Mouse (Mus musculus) ES-E14 (cell line): ENCODE results near the gene Rnf141. TPM values are rescaled to one million over a fixed set of nuclear protein-coding genes. Genes with fewer than 3 reads are reported as not detected.
A peak's percentile ranks its signal among the peaks of the same experiment; 100 is the strongest.

ENCODE experiments used
- DNase-seq: peaks from one replicate; pipeline ENCODE4 v3.0.0-alpha.2; 2013; ENCODE audit warnings: low read depth, low spot score
- H3K27ac ChIP-seq: 2 replicates; pipeline ENCODE4 v1.5.1; 2012; ENCODE audit warnings: low read depth, mild to moderate bottlenecking, low read length, moderate library complexity, mixed read lengths; ENCODE audit not compliant: poor library complexity, insufficient read depth, severe bottlenecking
- H3K36me3 ChIP-seq: 2 replicates; pipeline ENCODE4 v1.6.1; 2012; ENCODE audit warnings: mild to moderate bottlenecking, low read length, moderate library complexity, mixed read lengths; ENCODE audit not compliant: control insufficient read depth, poor library complexity, insufficient read depth, severe bottlenecking
- H3K4me1 ChIP-seq, 2 experiments: fragments of 150-350 bp in 1 of 2; sonication (generic) in 1 of 2; 2 replicates each; pipeline ENCODE4 v1.6.1; 2012; ENCODE audit warnings: low read length in 2 of 2, mild to moderate bottlenecking in 1 of 2, mixed read lengths in 1 of 2; ENCODE audit not compliant: control insufficient read depth in 2 of 2, insufficient read depth in 2 of 2, poor library complexity in 1 of 2
- H3K4me3 ChIP-seq, 2 experiments: fragments of 150-350 bp in 1 of 2; sonication (generic) in 1 of 2; 2 replicates each; pipeline ENCODE4 v1.5.1; 2012; ENCODE audit warnings: low read length in 2 of 2, low read depth in 1 of 2, mild to moderate bottlenecking in 1 of 2, mixed read lengths in 1 of 2; ENCODE audit not compliant: insufficient read depth in 1 of 2, poor library complexity in 1 of 2, severe bottlenecking in 1 of 2
- H3K9ac ChIP-seq: 2 replicates; pipeline ENCODE4 v1.6.1; 2012; ENCODE audit warnings: low read depth, mild to moderate bottlenecking, low read length, mixed read lengths; ENCODE audit not compliant: poor library complexity, insufficient read depth, severe bottlenecking
- H3K9me3 ChIP-seq: fragments of 150-350 bp; sonication (generic); 2 replicates; pipeline ENCODE4 v1.6.1; 2012; ENCODE audit warnings: low read depth, mild to moderate bottlenecking, low read length; ENCODE audit not compliant: control insufficient read depth, insufficient read depth
- CHD2 ChIP-seq: IDR thresholded peaks from 2 replicates; pipeline ENCODE4 v1.6.1; 2014; ENCODE audit warnings: mild to moderate bottlenecking, low read depth, low read length, inconsistent platforms
- HCFC1 ChIP-seq: IDR thresholded peaks from 2 replicates; pipeline ENCODE4 v1.6.1; 2012; ENCODE audit warnings: low read length, inconsistent platforms, borderline replicate concordance; ENCODE audit not compliant: insufficient read depth
- MAFK ChIP-seq: IDR thresholded peaks from 2 replicates; pipeline ENCODE4 v1.6.1; 2014; ENCODE audit warnings: mild to moderate bottlenecking, low read depth, low read length, inconsistent platforms; ENCODE audit not compliant: insufficient read depth
- ZC3H11A ChIP-seq: IDR thresholded peaks from 2 replicates; pipeline ENCODE4 v1.6.1; 2012; ENCODE audit warnings: low read depth, mild to moderate bottlenecking, inconsistent platforms, low read length, borderline replicate concordance
- ZNF384 ChIP-seq: IDR thresholded peaks from 2 replicates; pipeline ENCODE4 v1.6.1; 2012; ENCODE audit warnings: low read depth, low read length, inconsistent platforms
- in situ Hi-C, 2 experiments: fragments of 600-800 bp; cut with MboI; formaldehyde crosslinking; loops; one replicate each; pipeline ENCODE4 v1.15.1; 2025; ENCODE audit warnings: low sequenced_read_pairs in 2 of 2, inconsistent platforms in 1 of 2; ENCODE audit not compliant: unreplicated experiment in 2 of 2
- total RNA-seq: library from RNA; depleted of rRNA; stranded (reverse); fragments of 300-350 nt; gene quantifications from 2 replicates; pipeline ENCODE4 v1.2.3, GENCODE M21; 2012; rRNA removed

The Rnf141 gene
- total RNA-seq, result 20.8 and 25.0 TPM in 2 replicates

GRCm38 (mm10) chr7:110843916-110844874, at the start of gene Rnf141:
Rnf141 (minus strand) TSS chr7:110844457.
- H3K9me3 ChIP-seq, result no peaks in the 10 kb centered on the region
- in situ Hi-C loops, result no loop called here
- TF ChIP-seq CHD2 (no peak), ZC3H11A (peak; percentile 32; the same call in 1 of the 2 replicates), HCFC1 (peak; percentile 81), MAFK (no peak), ZNF384 (peak; percentile 77)
- H3K36me3 ChIP-seq, result no peaks in the 10 kb centered on the region
- DNase-seq, result peak; percentile 90
- peak within 1 kb of the TSS; percentile 89 for H3K9ac ChIP-seq
- no peaks in the 10 kb centered on the region for H3K4me1 ChIP-seq
- peak within 1 kb of the TSS; percentile 81 to 88 for H3K4me3 ChIP-seq
- peak within 1 kb of the TSS; percentile 25; the same call in 1 of the 2 replicates for H3K27ac ChIP-seq

- Histone ChIP-seq H3K4me1 (no peaks in the 10 kb centered on the region), H3K9me3 (no peaks in the 10 kb centered on the region), H3K27ac (no peak overlapping the region), H3K36me3 (no peaks in the 10 kb centered on the region), H3K4me3 (no peak overlapping the region), H3K9ac (no peak overlapping the region)
- TF ChIP-seq ZNF384 (no peak), CHD2 (no peak), HCFC1 (no peak), MAFK (no peak), ZC3H11A (no peak)
- in situ Hi-C loops, result no loop called here
- no peak for DNase-seq
Observed at GRCm38 (mm10) chr7:110891501-110891986, 47.3 kb upstream of the Rnf141 start.

- in situ Hi-C loops, result no loop called here
Observed at GRCm38 (mm10) chr7:110881746-110882333, 37.6 kb upstream of the Rnf141 start.

GRCm38 (mm10) chr7:110878028-110878427, 33.8 kb upstream of the Rnf141 start:
- H3K9me3 ChIP-seq, result no peaks in the 10 kb centered on the region
- H3K36me3 ChIP-seq, result no peaks in the 10 kb centered on the region
- TF ChIP-seq HCFC1 (no peak), CHD2 (no peak), ZC3H11A (no peak), ZNF384 (no peak), MAFK (no peak)
- DNase-seq, result no peak
- H3K27ac ChIP-seq, result no peak overlapping the region
- H3K4me3 ChIP-seq, result no peak overlapping the region
- peaks cover 0 to 2% of the 10 kb centered on the region in 2 experiments; a peak in 1 of 4 replicates for H3K4me1 ChIP-seq
- no peak overlapping the region for H3K9ac ChIP-seq
- in situ Hi-C loops, result no loop called here

More at GRCm38 (mm10) chr7:110881746-110882333, 37.6 kb upstream of the Rnf141 start:
- TF ChIP-seq MAFK (no peak), HCFC1 (no peak), ZNF384 (no peak), ZC3H11A (no peak), CHD2 (no peak)
- Histone ChIP-seq H3K27ac (no peak overlapping the region), H3K4me3 (no peak overlapping the region), H3K4me1 (no peaks in the 10 kb centered on the region), H3K9ac (no peak overlapping the region), H3K9me3 (no peaks in the 10 kb centered on the region), H3K36me3 (no peaks in the 10 kb centered on the region)
- no peak for DNase-seq
